Mouse (Mus musculus): ENCODE measurements around the gene Bst2. TPM values are rescaled to one million over a fixed set of nuclear protein-coding genes. Genes with fewer than 3 reads are reported as not detected.

The Bst2 gene
- polyA plus RNA-seq, 1 experiment = 474 TPM

GRCm38 (mm10) chr8:71511644-71512043 is 25.6 kb downstream of the Bst2 start, which contains the start of gene Plvap:
Gene Plvap, minus strand, starts transcription at chr8:71511752.
- H3K27me3 ChIP-seq (ENCODE audit: control insufficient read depth, insufficient read depth, low read length) = peaks cover 3% of the 10 kb centered on the region; the same call in 1 of the 2 replicates
- no peak for DNase-seq
- H3K27ac ChIP-seq (ENCODE audit: control insufficient read depth, insufficient read depth, low read length) = no peak within 1 kb of the TSS
- peaks cover 8% of the 10 kb centered on the region for H3K4me1 ChIP-seq (replicated peaks; ENCODE audit: control insufficient read depth, insufficient read depth, low read length)
- TF ChIP-seq POLR2A (IDR thresholded peaks at IDR 0.05; ENCODE audit: control insufficient read depth, extremely low read depth, insufficient read depth, low read length, poor library complexity) (no peak), CTCF (IDR thresholded peaks at IDR 0.05; ENCODE audit: borderline replicate concordance, control insufficient read depth, extremely low read depth, insufficient read depth, low read length, poor library complexity) (no peak)
- no peaks in the 10 kb centered on the region for H3K36me3 ChIP-seq (ENCODE audit: control insufficient read depth, insufficient read depth, low read length)
- no peak within 1 kb of the TSS for H3K4me3 ChIP-seq (ENCODE audit: control insufficient read depth, insufficient read depth, low read length)
- 7% methylated on average over 14 of the region's 14 CpGs for WGBS

- Histone ChIP-seq H3K27me3 (ENCODE audit: control insufficient read depth, insufficient read depth, low read length) (peaks cover 3% of the 10 kb centered on the region; the same call in 1 of the 2 replicates), H3K27ac (ENCODE audit: control insufficient read depth, insufficient read depth, low read length) (no peak overlapping the region), H3K4me1 (replicated peaks; ENCODE audit: control insufficient read depth, insufficient read depth, low read length) (peaks cover 8% of the 10 kb centered on the region), H3K36me3 (ENCODE audit: control insufficient read depth, insufficient read depth, low read length) (no peaks in the 10 kb centered on the region), H3K4me3 (ENCODE audit: control insufficient read depth, insufficient read depth, low read length) (no peak overlapping the region)
- WGBS = 84% methylated on average over 2 of the region's 2 CpGs
- TF ChIP-seq POLR2A (IDR thresholded peaks at IDR 0.05; ENCODE audit: control insufficient read depth, extremely low read depth, insufficient read depth, low read length, poor library complexity) = no peak
- DNase-seq = no peak
Measured at GRCm38 (mm10) chr8:71509316-71509715, 27.9 kb downstream of the Bst2 start.

GRCm38 (mm10) chr8:71507589-71508104 is 29.6 kb downstream of the Bst2 start:
- Histone ChIP-seq H3K27ac (ENCODE audit: control insufficient read depth, insufficient read depth, low read length) (no peak overlapping the region), H3K27me3 (ENCODE audit: control insufficient read depth, insufficient read depth, low read length) (peaks cover 3% of the 10 kb centered on the region; the same call in 1 of the 2 replicates), H3K4me1 (replicated peaks; ENCODE audit: control insufficient read depth, insufficient read depth, low read length) (peaks cover 8% of the 10 kb centered on the region), H3K36me3 (ENCODE audit: control insufficient read depth, insufficient read depth, low read length) (no peaks in the 10 kb centered on the region), H3K4me3 (ENCODE audit: control insufficient read depth, insufficient read depth, low read length) (peak overlapping the region; percentile 7; the same call in 1 of the 2 replicates)
- DNase-seq = peak; percentile 37
- TF ChIP-seq POLR2A (IDR thresholded peaks at IDR 0.05; ENCODE audit: control insufficient read depth, extremely low read depth, insufficient read depth, low read length, poor library complexity) = no peak
- no peak for TF ChIP-seq CTCF (IDR thresholded peaks at IDR 0.05; ENCODE audit: borderline replicate concordance, control insufficient read depth, extremely low read depth, insufficient read depth, low read length, poor library complexity)
- WGBS = 1% methylated on average over 61 of the region's 61 CpGs

- TF ChIP-seq POLR2A (IDR thresholded peaks at IDR 0.05; ENCODE audit: control insufficient read depth, extremely low read depth, insufficient read depth, low read length, poor library complexity) (no peak), CTCF (IDR thresholded peaks at IDR 0.05; ENCODE audit: borderline replicate concordance, control insufficient read depth, extremely low read depth, insufficient read depth, low read length, poor library complexity) (no peak)
- DNase-seq = no peak
- Histone ChIP-seq H3K36me3 (ENCODE audit: control insufficient read depth, insufficient read depth, low read length) (no peaks in the 10 kb centered on the region), H3K4me3 (ENCODE audit: control insufficient read depth, insufficient read depth, low read length) (no peak overlapping the region), H3K27ac (ENCODE audit: control insufficient read depth, insufficient read depth, low read length) (no peak overlapping the region), H3K4me1 (replicated peaks; ENCODE audit: control insufficient read depth, insufficient read depth, low read length) (peaks cover 8% of the 10 kb centered on the region), H3K27me3 (ENCODE audit: control insufficient read depth, insufficient read depth, low read length) (no peaks in the 10 kb centered on the region; the same call in 1 of the 2 replicates)
- 96% methylated on average over 4 of the region's 4 CpGs for WGBS
Measured at GRCm38 (mm10) chr8:71505979-71506378, 31.3 kb downstream of the Bst2 start.

- peaks cover 8% of the 10 kb centered on the region for H3K4me1 ChIP-seq (replicated peaks; ENCODE audit: control insufficient read depth, insufficient read depth, low read length)
- H3K27ac ChIP-seq (ENCODE audit: control insufficient read depth, insufficient read depth, low read length) = no peak overlapping the region
- DNase-seq = no peak
- 92% methylated on average over 4 of the region's 4 CpGs for WGBS
- no peak overlapping the region for H3K4me3 ChIP-seq (ENCODE audit: control insufficient read depth, insufficient read depth, low read length)
- no peaks in the 10 kb centered on the region for H3K36me3 ChIP-seq (ENCODE audit: control insufficient read depth, insufficient read depth, low read length)
- TF ChIP-seq CTCF (IDR thresholded peaks at IDR 0.05; ENCODE audit: borderline replicate concordance, control insufficient read depth, extremely low read depth, insufficient read depth, low read length, poor library complexity) (no peak), POLR2A (IDR thresholded peaks at IDR 0.05; ENCODE audit: control insufficient read depth, extremely low read depth, insufficient read depth, low read length, poor library complexity) (no peak)
- no peaks in the 10 kb centered on the region for H3K27me3 ChIP-seq (ENCODE audit: control insufficient read depth, insufficient read depth, low read length)
Measured at GRCm38 (mm10) chr8:71505326-71505725, 31.9 kb downstream of the Bst2 start.

- H3K4me1 ChIP-seq (replicated peaks; ENCODE audit: control insufficient read depth, insufficient read depth, low read length) = peaks cover 8% of the 10 kb centered on the region
- no peak overlapping the region for H3K4me3 ChIP-seq (ENCODE audit: control insufficient read depth, insufficient read depth, low read length)
- WGBS = 94% methylated on average over 4 of the region's 4 CpGs
- no peak for DNase-seq
- TF ChIP-seq POLR2A (IDR thresholded peaks at IDR 0.05; ENCODE audit: control insufficient read depth, extremely low read depth, insufficient read depth, low read length, poor library complexity) (no peak), CTCF (IDR thresholded peaks at IDR 0.05; ENCODE audit: borderline replicate concordance, control insufficient read depth, extremely low read depth, insufficient read depth, low read length, poor library complexity) (no peak)
- no peaks in the 10 kb centered on the region for H3K27me3 ChIP-seq (ENCODE audit: control insufficient read depth, insufficient read depth, low read length)
- H3K27ac ChIP-seq (ENCODE audit: control insufficient read depth, insufficient read depth, low read length) = no peak overlapping the region
- no peaks in the 10 kb centered on the region for H3K36me3 ChIP-seq (ENCODE audit: control insufficient read depth, insufficient read depth, low read length)
Measured at GRCm38 (mm10) chr8:71504349-71504748, 32.9 kb downstream of the Bst2 start.

Data from thymus, adult 2 months (tissue).